Mouse (Mus musculus) heart, postnatal 0 days (tissue): Measurements from ENCODE around the gene Map2. TPM values are rescaled to one million over a fixed set of nuclear protein-coding genes. Genes with fewer than 3 reads are reported as not detected.

ENCODE experiments used
- ATAC-seq: fragments of 200-750 bp; cut with Nextera tagmentation; 2 replicates; pipeline ENCODE4 v1.8.0; 2017; ENCODE audit warnings: low read depth, moderate number of reproducible peaks, moderate library complexity; ENCODE audit not compliant: insufficient read depth
- DNase-seq: peaks from one replicate; pipeline ENCODE4 v3.0.0-alpha.2; 2016; ENCODE audit warnings: low spot score
- H3K27ac ChIP-seq: fragments of 300-500 bp; sonication (generic); 2 replicates; pipeline ENCODE4 v1.5.1; 2014; ENCODE audit warnings: low read depth, mild to moderate bottlenecking
- H3K27me3 ChIP-seq: fragments of 300-500 bp; sonication (generic); 2 replicates; pipeline ENCODE4 v1.6.1; 2014; ENCODE audit warnings: low read length, mixed read lengths; ENCODE audit not compliant: control insufficient read depth, insufficient read depth
- H3K36me3 ChIP-seq: fragments of 300-500 bp; sonication (generic); replicated peaks from 2 replicates; pipeline ENCODE4 v1.6.1; 2014; ENCODE audit warnings: low read length, mixed read lengths; ENCODE audit not compliant: control insufficient read depth, insufficient read depth
- H3K4me1 ChIP-seq: fragments of 300-500 bp; sonication (generic); 2 replicates; pipeline ENCODE4 v1.6.1; 2014; ENCODE audit warnings: antibody characterized with exemption; ENCODE audit not compliant: control insufficient read depth, insufficient read depth
- H3K4me2 ChIP-seq: fragments of 300-500 bp; sonication (generic); 2 replicates; pipeline ENCODE4 v1.6.1; 2014; ENCODE audit warnings: low read depth, mild to moderate bottlenecking, low read length, moderate library complexity
- H3K4me3 ChIP-seq: fragments of 300-500 bp; sonication (generic); 2 replicates; pipeline ENCODE4 v1.5.1; 2014; ENCODE audit warnings: low read depth, low read length
- H3K9ac ChIP-seq: fragments of 300-500 bp; sonication (generic); replicated peaks from 2 replicates; pipeline ENCODE4 v1.6.1; 2014; ENCODE audit warnings: low read depth, low read length, mixed read lengths
- H3K9me3 ChIP-seq: fragments of 300-500 bp; sonication (generic); replicated peaks from 2 replicates; pipeline ENCODE4 v1.6.1; 2016; ENCODE audit warnings: low read length; ENCODE audit not compliant: control insufficient read depth
- CTCF ChIP-seq: IDR thresholded peaks from 2 replicates; pipeline ENCODE4 v1.5.1; 2016; ENCODE audit warnings: antibody characterized with exemption, control low read depth, low read depth
- EP300 ChIP-seq: IDR thresholded peaks from 2 replicates; pipeline ENCODE4 v1.6.1; 2016; ENCODE audit warnings: antibody characterized with exemption, low read depth
- WGBS: fragments of 180-500 bp; shearing (Covaris S2); extraction: QIAGEN DNeasy Blood & Tissue Kit; methylation state at CpG from one replicate; pipeline ENCODE4 v1.1.7; 2014; 5-methylcytosine and 5-hydroxymethylcytosine counted together
- polyA plus RNA-seq: library from polyadenylated mRNA; unstranded; fragments of >200 nt; fragmentation: Nextera tagmentation; extraction: Ambion mirVana; gene quantifications from 2 replicates; pipeline ENCODE4 v1.2.1, GENCODE M21; 2015
- total RNA-seq: library from RNA; depleted of rRNA; stranded (reverse); fragments of >200 nt; gene quantifications from 2 replicates; pipeline ENCODE4 v1.2.3, GENCODE M21; 2014; ENCODE audit warnings: low replicate concordance

Gene Map2
- total and polyA plus RNA-seq, 2 experiments from 2014 or later = 0.97 to 19.9 TPM

DNA sequence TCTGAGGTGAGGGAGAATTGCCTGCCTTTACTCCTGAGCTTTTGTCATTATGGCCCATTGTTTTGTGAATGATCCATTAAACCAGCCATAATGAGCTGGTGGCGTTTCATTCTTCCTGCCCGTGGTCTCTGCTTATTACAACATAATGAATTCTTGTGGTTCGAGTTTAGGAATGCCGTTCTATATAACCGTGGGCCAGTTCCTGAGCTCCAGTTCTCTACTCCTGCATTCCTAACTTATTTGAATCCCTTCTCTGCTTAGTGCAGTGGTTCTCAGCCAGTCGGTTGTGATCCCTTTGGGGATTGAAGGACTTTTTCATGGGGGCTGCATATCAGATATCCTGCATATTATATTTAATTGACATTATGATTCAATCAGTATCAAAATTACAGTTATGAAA, 153.9 kb downstream of the Map2 start:
- Histone ChIP-seq H3K4me2 (no peak overlapping the region), H3K27ac (no peak overlapping the region), H3K4me3 (no peak overlapping the region), H3K9me3 (no peaks in the 10 kb centered on the region), H3K9ac (no peak overlapping the region), H3K36me3 (no peaks in the 10 kb centered on the region), H3K4me1 (no peaks in the 10 kb centered on the region), H3K27me3 (no peaks in the 10 kb centered on the region)
- ATAC-seq (no peak), DNase-seq (no peak)
- TF ChIP-seq CTCF = no peak
- TF ChIP-seq EP300 = no peak
- WGBS = 70% methylated on average over 6 of the region's 6 CpGs

DNA sequence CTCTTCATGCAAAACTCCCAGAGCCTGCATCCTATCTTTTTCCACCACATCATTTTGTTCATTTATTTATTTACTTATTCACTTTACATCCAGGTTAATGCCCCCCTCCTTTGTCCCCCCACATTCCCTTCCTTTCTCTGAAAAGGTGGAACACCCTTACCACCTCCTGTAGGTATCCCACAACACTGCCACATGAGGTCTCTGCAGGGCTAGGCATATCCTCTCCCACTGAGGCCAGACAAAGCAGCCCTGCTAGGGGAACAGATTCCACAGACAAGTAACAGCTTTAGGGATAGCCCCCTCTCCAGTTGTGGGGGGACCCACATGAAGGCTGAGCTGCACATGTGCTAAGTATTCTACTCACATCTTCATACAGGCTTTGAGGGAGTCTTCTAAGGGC, 154.5 kb downstream of the Map2 start:
- no peak overlapping the region for H3K9ac ChIP-seq
- DNase-seq = no peak
- no peaks in the 10 kb centered on the region for H3K9me3 ChIP-seq
- no peak; the same call in 1 of the 2 replicates for ATAC-seq
- no peak overlapping the region for H3K4me3 ChIP-seq
- no peak overlapping the region for H3K4me2 ChIP-seq
- no peaks in the 10 kb centered on the region for H3K4me1 ChIP-seq
- H3K36me3 ChIP-seq = no peaks in the 10 kb centered on the region
- no peaks in the 10 kb centered on the region for H3K27me3 ChIP-seq
- no peak overlapping the region for H3K27ac ChIP-seq
- TF ChIP-seq CTCF (no peak), EP300 (no peak)

DNA sequence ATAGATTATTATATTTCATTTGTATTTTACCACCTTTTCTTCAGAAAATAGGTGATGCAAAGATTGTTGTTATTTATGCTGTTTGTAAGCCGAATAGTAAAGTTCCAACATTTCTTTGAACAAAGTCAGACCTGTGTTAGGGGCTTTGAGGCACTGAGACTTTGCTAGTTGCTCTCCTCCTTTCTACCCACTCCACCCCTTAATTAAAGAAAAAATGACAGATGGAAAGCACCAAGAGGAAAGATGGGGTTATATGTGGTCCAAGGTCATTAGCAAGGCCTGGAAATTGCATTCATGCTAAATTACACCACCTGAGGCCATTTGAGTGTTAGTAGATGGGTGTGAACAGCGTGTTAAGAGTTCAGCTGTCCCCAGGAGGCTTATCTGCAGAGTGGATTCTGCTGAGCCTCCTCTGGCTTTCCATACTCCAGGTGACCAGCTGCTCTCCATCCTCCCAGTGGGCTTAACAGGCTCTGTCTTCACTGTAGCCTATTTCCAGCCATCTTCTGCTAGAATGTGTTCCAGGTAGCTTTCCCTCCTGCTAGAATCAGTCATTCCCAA, 160.7 kb downstream of the Map2 start:
- WGBS = 73% methylated on average over 2 of the region's 2 CpGs
- Histone ChIP-seq H3K4me1 (0 out of 2 replicates have a peak, but pooled peaks cover 3% of the 10 kb centered on the region), H3K9me3 (no peaks in the 10 kb centered on the region), H3K27ac (no peak overlapping the region), H3K4me3 (no peak overlapping the region), H3K36me3 (no peaks in the 10 kb centered on the region), H3K9ac (no peak overlapping the region), H3K27me3 (no peaks in the 10 kb centered on the region), H3K4me2 (no peak overlapping the region)
- DNase-seq = no peak
- ATAC-seq = no peak
- TF ChIP-seq CTCF (no peak), EP300 (no peak)

DNA sequence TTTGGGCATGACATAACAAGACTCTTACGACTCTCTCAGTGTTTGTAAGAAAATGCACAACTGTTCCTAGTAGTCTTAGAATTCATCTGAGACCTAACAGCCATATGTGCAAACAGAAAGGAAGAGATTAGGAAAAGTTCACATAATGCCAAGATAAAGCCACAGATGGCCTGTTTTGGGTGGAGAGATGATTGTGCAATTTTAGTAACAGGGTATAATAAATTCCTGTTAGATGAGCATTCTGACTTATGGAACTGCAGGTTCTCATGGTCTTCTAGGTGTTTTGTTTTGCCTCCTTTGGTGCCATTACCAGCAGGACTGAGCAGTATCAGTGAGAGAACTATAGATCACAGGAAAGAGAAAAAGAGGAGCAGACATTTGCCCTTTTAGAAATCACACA, 164.1 kb downstream of the Map2 start:
- DNase-seq = no peak
- H3K9me3 ChIP-seq = no peaks in the 10 kb centered on the region
- H3K4me1 ChIP-seq = 0 out of 2 replicates have a peak, but pooled peaks cover 3% of the 10 kb centered on the region
- no peak overlapping the region for H3K9ac ChIP-seq
- H3K27me3 ChIP-seq = no peaks in the 10 kb centered on the region
- H3K4me2 ChIP-seq = no peak overlapping the region
- 60% methylated on average over 1 of the region's 1 CpGs for WGBS
- no peaks in the 10 kb centered on the region for H3K36me3 ChIP-seq
- ATAC-seq = no peak
- no peak for TF ChIP-seq EP300
- no peak for TF ChIP-seq CTCF
- no peak overlapping the region for H3K4me3 ChIP-seq
- no peak overlapping the region for H3K27ac ChIP-seq

DNA sequence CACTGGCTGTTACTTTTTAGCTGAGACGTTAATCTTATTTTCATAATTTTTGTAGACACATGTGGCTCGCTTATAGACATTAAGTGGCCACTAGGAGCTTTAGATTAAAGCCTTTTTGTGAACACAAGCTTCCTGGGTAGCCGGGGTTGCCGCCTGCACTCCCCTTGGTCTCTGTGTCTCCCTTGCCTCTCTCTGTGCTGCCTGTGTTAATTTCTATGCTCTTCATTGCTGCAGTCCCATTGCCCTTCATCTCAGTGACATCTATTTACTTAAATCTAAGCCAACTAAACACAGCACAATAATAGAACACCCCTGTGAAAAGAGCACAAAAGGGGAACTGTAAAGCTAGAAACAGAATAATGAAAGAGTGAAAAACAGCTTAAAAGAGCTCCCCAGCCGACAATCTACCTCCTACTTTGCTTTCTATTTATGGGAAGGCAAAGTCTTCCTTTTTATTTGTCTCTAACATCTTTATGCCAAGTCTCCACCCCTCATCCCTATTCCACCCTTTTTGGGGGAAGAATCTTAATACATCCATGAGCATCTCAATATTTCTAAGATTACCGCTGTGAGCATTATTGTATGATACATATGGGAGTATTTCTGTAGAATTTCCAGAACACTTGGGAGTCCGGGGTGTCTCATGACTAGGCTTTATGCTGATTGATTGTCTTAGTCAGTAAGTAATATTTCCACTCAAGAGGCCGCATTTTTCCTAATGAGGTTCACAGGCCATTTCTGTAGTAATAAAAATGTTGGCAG, 173.5 kb downstream of the Map2 start:
- no peak for TF ChIP-seq EP300
- no peak for TF ChIP-seq CTCF
- no peaks in the 10 kb centered on the region for H3K4me1 ChIP-seq
- no peak overlapping the region for H3K4me3 ChIP-seq
- ATAC-seq (no peak), DNase-seq (no peak)
- no peaks in the 10 kb centered on the region for H3K9me3 ChIP-seq
- no peak overlapping the region for H3K9ac ChIP-seq
- H3K4me2 ChIP-seq = no peak overlapping the region
- H3K36me3 ChIP-seq = no peaks in the 10 kb centered on the region
- WGBS = 63% methylated on average over 8 of the region's 8 CpGs
- H3K27me3 ChIP-seq = no peaks in the 10 kb centered on the region
- H3K27ac ChIP-seq = no peak overlapping the region
